Mouse (Mus musculus) adrenal gland, postnatal 25 days (tissue): ENCODE data around the gene Bcan. TPM values are rescaled to one million over a fixed set of nuclear protein-coding genes. Genes with fewer than 3 reads are reported as not detected.

Experiments
- DNase-seq: peaks from one replicate; pipeline ENCODE4 v3.0.0; 2021; ENCODE audit warnings: mixed read lengths
- long read RNA-seq: library from polyadenylated mRNA; stranded (forward); transcript quantifications from one replicate; pipeline ENCODE4 v2.0.0, GENCODE M21; 2021
- total RNA-seq: library from RNA; stranded (reverse); gene quantifications from 2 replicates; pipeline ENCODE4 v1.2.3, GENCODE M21; 2021

The Bcan gene
- 62.8 and 74.9 TPM in 2 replicates for total RNA-seq
- long read RNA-seq, transcript Bcan-201 (14 exons, 3,141 nt) = major isoform, 22 of 48 reads
- long read RNA-seq, partial matches to known transcripts = 19 of 48 reads
- long read RNA-seq, other reads (novel, unspliced or antisense) = 7 of 48 reads

DNA sequence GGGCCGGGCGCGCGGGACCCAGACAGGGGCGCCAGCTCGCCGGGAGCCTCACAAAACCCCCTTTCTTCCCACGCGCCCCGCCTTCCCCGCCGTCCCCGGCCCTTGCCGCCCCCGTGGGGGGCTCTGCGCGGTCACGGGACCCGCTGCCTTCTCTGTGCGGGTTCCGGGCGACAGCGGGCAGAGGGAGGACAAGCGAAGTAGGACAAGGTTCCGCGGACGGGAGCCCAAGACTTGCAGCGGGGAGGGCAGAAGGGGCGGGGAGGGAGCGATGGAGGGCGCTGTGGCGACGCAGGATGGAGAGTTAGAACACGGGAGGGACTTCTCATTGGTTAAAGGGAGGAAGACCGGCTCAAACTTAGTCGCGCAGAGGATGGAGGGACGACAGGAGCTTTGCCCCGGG, at the start of gene Bcan:
Gene Bcan (minus strand): TSS at position 50 of the 400 bp plus-strand sequence.
- peak; percentile 64 for DNase-seq

DNA sequence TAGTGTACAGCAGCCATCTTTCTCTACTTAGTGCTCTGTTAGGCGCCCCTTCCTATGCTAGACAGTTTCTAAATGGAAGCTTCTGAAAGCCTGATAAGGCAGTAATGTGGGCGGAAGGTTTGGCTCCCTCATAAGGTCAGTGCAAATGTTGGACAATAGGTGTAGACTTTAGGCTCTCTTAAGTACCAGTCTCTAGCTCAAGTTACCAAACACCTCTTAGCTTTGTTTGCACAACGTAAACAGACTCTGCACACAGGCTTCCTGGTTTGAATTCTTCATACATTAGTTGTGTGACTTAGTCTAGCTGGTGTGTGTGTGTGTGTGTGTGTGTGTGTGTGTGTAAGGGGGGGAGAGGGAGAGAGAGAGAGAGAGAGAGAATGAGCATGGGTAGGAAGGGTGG, 49.5 kb upstream of the Bcan start:
- DNase-seq = no peak

DNA sequence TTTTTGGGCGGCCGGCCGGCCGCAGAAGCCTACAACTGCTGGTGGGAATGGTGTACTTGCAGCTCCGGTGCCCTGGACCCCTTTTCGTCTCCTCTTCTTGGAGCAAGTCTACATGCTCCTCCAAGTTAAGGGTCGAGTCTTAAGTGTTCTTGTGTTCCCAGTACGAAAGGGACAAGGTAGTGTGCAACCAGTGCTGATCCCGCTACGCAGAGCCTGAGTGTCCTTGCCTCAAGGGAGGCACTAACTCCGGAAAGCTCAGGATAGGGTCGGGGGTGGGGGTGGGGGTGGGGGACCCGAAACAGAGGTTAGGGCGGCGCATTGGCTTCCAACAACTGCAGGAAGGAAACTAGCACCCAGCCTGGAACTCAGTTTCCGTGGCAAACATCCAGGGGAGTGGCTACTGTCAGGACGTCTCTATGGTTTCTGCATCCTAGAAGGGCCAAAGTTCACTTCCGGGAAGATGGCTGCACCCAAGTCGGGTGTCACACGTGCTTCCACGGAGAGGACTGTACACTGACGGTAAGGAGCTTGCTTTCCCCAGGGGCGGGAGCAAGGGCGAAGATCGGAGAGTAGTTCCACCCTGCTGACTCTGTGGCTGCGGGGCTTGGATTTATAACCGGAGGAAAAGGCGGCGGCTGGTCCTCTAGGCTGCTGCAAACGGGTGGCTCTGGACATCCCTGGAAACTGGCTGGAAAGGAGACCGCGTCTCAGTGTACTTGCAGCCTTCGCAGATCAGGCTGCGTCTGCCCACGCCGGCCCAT, 42.8 kb upstream of the Bcan start, which contains the start of gene Gpatch4:
Gene Gpatch4 (plus strand): TSS at position 448 of the 761 bp plus-strand sequence.
- peak; percentile 76 for DNase-seq

DNA sequence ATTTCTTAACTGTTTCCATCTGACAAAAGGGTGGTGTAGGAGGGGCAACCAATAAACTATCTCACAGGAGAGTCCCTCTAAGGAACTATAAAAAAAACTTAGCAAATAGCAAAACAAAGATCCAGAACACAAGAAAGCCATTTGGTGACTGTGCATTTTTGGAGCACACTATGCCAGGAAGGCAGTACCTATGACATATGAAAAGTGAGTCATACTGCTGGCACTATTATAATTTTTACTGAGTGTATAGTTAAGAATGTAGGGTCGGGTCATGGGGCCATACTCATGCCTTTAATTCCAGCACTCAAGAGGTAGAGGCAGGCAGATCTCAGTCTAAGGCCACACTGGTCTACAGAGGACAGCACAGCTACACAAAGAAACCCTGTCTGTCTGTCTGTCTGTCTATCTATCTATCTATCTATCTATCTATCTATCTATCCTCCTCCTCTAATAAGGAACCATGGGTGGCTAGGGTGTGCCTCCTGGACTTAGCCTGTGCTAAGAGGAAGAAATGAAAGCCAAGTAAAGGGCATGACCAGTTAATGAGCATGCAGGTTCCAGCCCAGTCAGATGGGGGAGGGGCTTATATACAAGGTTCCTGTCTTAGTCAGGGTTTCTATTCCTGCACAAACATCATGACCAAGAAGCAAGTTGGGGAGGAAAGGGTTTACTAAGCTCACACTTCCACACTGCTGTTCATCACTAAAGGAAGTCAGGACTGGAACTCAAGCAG, 35.7 kb upstream of the Bcan start:
- no peak for DNase-seq

DNA sequence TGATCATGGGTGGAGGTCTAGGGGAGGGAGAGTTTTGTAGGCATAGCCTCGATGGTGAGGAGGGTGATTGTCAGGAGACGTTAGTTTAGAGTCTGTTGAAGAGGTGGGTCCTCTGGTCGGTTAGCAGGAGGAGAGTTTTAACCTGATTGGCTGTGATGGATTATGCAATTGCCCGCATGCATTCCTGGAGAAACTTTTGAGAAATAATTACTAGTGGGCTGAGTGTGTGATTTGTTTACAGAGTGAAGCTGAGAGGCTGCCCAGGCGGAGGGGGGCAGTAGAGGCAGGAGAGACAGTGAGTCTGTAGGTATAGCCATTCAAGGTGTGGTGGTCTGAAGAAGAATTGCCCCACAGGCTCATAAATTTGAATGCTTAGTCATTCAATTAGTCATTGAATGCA, 33.5 kb upstream of the Bcan start:
- DNase-seq = no peak

DNA sequence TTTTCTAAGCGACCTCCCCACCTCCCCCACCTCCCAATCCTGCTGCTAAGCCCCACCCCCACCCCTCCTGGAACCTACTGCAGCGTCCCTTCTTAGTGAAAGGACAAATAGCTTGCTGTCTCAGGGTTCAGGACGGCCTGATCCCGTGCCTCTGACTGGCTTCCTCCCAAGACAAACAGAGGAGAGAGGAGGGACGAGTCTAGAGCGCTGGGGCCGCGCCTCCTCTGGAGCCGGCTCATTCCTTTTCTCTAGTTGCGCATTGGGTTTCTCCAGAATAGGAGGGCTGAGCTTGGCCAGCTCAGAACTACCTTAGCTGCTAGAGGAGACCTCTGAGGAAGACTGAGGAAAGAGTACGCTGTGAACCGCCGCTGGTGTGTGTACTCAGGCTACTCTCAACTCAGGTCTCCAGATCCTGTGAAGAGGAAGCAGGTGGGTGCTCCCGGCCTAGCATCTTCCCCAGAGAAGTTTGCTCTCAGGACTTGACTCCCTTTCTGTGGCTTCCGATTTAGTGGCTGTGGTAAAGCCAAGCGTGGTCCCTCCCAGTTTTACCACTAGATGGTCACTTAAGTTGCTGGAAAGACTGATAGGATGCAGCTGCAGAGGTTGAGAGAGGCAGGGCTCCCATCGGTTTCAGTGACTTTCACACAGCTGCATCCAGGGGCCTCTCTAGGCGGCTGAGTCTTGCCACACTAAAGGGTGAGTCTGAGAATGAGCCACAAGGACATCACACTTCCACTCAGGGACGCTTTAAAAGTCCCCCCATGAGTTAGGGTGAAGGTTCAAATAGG, 30.8 kb upstream of the Bcan start:
- peak; percentile 47 for DNase-seq

- DNase-seq = no peak
Observed at GRCm38 (mm10) chr3:88027434-88028186, 27.6 kb upstream of the Bcan start, which contains the start of gene Hapln2. TSS of gene Hapln2 (minus strand) at chr3:88027583.

GRCm38 (mm10) chr3:88026823-88027222, 26.8 kb upstream of the Bcan start:
- no peak for DNase-seq

- DNase-seq = no peak
Observed at GRCm38 (mm10) chr3:88023192-88024074, 23.4 kb upstream of the Bcan start.

GRCm38 (mm10) chr3:88022322-88023191, 22.5 kb upstream of the Bcan start:
- peak; percentile 94 for DNase-seq

GRCm38 (mm10) chr3:88010634-88011265, 10.7 kb upstream of the Bcan start:
- DNase-seq = no peak

DNA sequence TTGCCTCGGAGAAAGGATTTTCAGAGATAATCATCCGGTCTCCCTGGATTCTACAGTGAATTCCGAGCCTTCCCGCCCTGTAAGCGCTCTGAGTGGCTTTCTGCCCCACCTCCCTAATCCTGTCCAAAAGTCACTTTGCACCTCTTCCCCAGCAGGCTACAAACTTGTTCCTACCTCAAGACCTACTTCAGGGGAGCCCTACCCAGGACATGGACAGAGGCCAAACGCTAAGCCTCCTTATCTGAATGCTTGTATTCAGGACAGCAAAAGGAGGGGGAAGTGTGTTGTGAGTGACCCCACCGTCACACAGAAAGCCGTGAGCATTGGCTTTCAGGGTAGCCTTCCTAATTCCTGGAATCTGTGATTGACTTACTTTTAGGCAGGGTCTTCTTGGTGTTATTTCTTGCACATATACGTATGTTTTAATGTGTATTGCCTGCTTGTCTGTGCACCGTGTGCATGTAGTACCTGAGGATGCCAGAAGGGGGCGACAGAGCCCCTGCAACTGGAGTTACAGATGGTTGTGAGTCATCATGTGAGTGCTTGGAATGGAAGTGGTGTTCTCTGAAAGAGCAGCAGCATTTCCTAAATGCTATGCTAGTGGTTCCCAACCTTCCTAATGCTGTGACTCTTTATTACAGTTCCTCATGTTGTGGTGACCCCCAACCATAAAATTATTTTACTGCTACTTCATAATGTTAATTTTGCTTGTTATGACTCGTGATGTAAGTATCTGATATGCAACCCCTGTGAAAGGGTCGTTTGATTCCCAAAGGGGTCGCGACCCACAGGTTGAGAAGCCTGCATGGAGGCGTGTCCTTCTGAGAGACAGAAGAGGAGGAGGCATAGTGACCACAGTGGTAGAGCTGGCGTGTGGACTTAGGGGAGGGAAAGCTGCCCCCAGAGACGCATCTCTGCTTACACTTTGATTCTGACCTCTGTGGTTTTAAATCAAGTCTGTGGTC, 6.1 kb upstream of the Bcan start:
- no peak for DNase-seq

- DNase-seq = peak; percentile 66
Observed at GRCm38 (mm10) chr3:88002291-88002976, 2.4 kb upstream of the Bcan start.

- DNase-seq = peak; percentile 56
Observed at GRCm38 (mm10) chr3:88000816-88001595, 976 bp upstream of the Bcan start.

DNA sequence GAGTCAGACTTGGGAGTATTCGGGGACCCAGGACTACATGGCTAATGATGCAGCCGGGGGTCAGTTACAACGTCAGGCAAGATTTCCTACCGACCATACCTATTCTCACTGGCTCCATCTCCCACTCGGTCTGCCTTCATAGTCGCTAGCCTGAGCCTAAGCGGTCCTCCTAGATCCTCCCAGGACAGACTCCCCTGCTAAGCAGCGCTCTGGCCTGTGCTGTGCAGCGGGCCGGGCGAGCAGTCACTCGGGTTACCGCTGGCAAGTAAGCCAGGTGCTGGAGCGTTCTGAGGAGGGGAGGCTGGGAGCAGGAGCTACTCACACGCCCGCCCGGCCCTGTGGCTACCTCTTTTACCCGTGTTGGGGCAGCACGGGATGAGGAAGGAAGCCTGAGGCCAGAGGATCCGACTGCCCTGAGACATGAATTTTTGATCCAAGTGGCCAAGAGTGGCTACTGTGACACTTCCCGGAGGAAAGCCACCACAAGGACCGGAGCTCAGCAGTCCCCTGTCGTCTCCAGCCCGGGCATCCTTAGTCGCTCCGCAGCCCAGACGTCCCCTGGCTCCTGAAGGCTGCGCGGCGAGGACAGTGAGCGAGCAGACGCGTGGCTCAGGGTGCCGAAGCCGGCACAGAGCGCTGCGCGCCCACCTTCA, 661 bp downstream of the Bcan start:
- DNase-seq = peak; percentile 30

DNA sequence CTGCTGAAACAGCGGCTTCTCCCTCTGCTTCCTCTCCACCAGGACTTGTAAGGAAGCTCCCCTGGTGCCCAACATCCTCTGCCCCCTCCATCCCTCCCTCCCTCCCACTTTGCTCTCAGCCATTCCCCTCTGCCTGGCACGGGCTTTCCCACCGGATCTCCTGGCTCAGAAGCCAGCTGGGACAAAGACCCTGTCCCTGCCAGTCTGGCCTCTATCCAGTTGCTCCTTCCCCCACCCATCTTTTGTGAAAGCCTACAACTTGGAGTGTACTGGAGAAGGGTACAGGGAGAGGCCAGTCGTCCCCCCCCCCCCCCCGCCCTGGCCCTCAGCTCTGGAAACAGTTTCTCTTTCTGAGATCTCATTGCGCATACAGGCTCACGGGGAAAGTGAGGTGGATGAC, 1.3 kb downstream of the Bcan start:
- no peak for DNase-seq
